Mouse (Mus musculus) heart, adult 2 months (tissue): Measurements from ENCODE around the gene Cabcoco1. TPM values are rescaled to one million over a fixed set of nuclear protein-coding genes. Genes with fewer than 3 reads are reported as not detected.

Experiments used
- DNase-seq, 2 experiments: peaks; one replicate each; pipeline ENCODE4 v3.0.0; 2021
- H3K27ac ChIP-seq: fragments of 200-600 bp; 2 replicates; pipeline ENCODE4 v1.8.1; 2022
- H3K27me3 ChIP-seq: fragments of 200-500 bp; 2 replicates; pipeline ENCODE4 v1.6.1; 2012; ENCODE audit warnings: mild to moderate bottlenecking, low read length, inconsistent platforms, mixed read lengths; ENCODE audit not compliant: control insufficient read depth, insufficient read depth
- H3K36me3 ChIP-seq: fragments of 200-500 bp; 2 replicates; pipeline ENCODE4 v1.6.1; 2012; ENCODE audit warnings: low read length, inconsistent platforms; ENCODE audit not compliant: control insufficient read depth, insufficient read depth
- H3K4me1 ChIP-seq: fragments of 200-500 bp; 2 replicates; pipeline ENCODE4 v1.6.1; 2011; ENCODE audit warnings: low read length; ENCODE audit not compliant: control insufficient read depth, insufficient read depth
- H3K4me3 ChIP-seq: fragments of 200-600 bp; 2 replicates; pipeline ENCODE4 v1.8.1; 2022
- H3K79me2 ChIP-seq: fragments of 200-500 bp; replicated peaks from 2 replicates; pipeline ENCODE4 v1.6.1; 2012; ENCODE audit warnings: mild to moderate bottlenecking, inconsistent platforms, low read length, moderate library complexity, mixed read lengths; ENCODE audit not compliant: control insufficient read depth, insufficient read depth
- H3K9ac ChIP-seq: fragments of 200-500 bp; 2 replicates; pipeline ENCODE4 v1.6.1; 2012; ENCODE audit warnings: low read depth, mild to moderate bottlenecking, control low read depth, inconsistent platforms, low read length, mixed read lengths
- CTCF ChIP-seq: fragments of 200-600 bp; IDR thresholded peaks from 2 replicates; pipeline ENCODE4 v1.8.1; 2022; ENCODE audit warnings: antibody characterized with exemption, mild to moderate bottlenecking, moderate library complexity
- EP300 ChIP-seq: fragments of 200-500 bp; IDR thresholded peaks from 2 replicates; pipeline ENCODE4 v1.6.1; 2011; ENCODE audit warnings: low read depth, low read length, control low read depth; ENCODE audit not compliant: insufficient read depth
- POLR2A ChIP-seq: fragments of 200-500 bp; IDR thresholded peaks from 2 replicates; pipeline ENCODE4 v1.6.1; 2011; ENCODE audit warnings: mild to moderate bottlenecking, low read depth, low read length, control low read depth; ENCODE audit not compliant: insufficient read depth
- WGBS: fragments of 180-500 bp; shearing (Covaris S2); methylation state at CpG from one replicate; pipeline ENCODE4 v1.1.7; 2018; 5-methylcytosine and 5-hydroxymethylcytosine counted together
- intact Hi-C: fragments of 180-260 bp; cut with DNase I; formaldehyde crosslinking; loops from one replicate; pipeline ENCODE4 v1.15.1; 2025
- polyA plus RNA-seq: library from polyadenylated mRNA; depleted of rRNA; stranded (reverse); fragments of >200 nt; gene quantifications from 2 replicates; pipeline ENCODE4 v1.2.3, GENCODE M21; 2012
- total RNA-seq, 2 experiments: library from RNA; stranded (reverse); gene quantifications; 2 replicates each; pipeline ENCODE4 v1.2.3; 2021

The Cabcoco1 gene
- total and polyA plus RNA-seq, 3 experiments: 8.6 to 23.0 (median 18.0) TPM

GRCm38 (mm10) chr10:68504586-68505152, 37.0 kb downstream of the Cabcoco1 start:
- WGBS: 86% methylated on average over 9 of the region's 9 CpGs
- H3K27me3 ChIP-seq: no peaks in the 10 kb centered on the region
- intact Hi-C loops: no loop called here

GRCm38 (mm10) chr10:68501067-68501466, 40.6 kb downstream of the Cabcoco1 start:
- no peaks in the 10 kb centered on the region for H3K4me1 ChIP-seq
- H3K36me3 ChIP-seq: no peaks in the 10 kb centered on the region
- no peak overlapping the region for H3K4me3 ChIP-seq
- no peak overlapping the region for H3K27ac ChIP-seq
- H3K27me3 ChIP-seq: no peaks in the 10 kb centered on the region
- DNase-seq: no peak
- TF ChIP-seq EP300 (no peak), CTCF (no peak), POLR2A (no peak)
- no peaks in the 10 kb centered on the region for H3K79me2 ChIP-seq
- WGBS: 84% methylated on average over 6 of the region's 6 CpGs
- intact Hi-C loops: no loop called here
- H3K9ac ChIP-seq: no peak overlapping the region

More at GRCm38 (mm10) chr10:68504586-68505152, 37.0 kb downstream of the Cabcoco1 start:
- H3K79me2 ChIP-seq: no peaks in the 10 kb centered on the region
- no peaks in the 10 kb centered on the region for H3K36me3 ChIP-seq
- no peak overlapping the region for H3K9ac ChIP-seq
- TF ChIP-seq EP300 (no peak), CTCF (no peak), POLR2A (no peak)
- no peak for DNase-seq
- H3K27ac ChIP-seq: no peak overlapping the region
- H3K4me1 ChIP-seq: no peaks in the 10 kb centered on the region
- H3K4me3 ChIP-seq: no peak overlapping the region

DNA sequence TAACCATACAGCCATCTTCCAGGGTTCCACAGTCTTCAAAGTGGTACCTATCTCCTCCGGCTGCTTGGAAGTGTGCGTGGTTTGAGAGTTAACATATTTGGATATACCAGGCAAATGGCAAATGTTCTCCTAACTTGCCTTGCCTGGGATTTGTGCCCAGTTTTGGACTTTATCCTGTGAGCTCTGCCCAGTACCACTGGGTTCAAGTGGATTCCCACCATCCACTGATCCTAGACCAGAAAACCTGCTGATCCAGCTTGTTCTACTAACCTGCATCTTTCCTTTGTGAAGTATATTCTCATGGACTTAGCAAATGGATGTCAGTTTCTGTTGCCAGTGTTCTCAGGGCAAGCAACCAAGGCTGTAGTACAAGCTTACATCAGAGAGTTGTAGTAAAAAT, 46.5 kb downstream of the Cabcoco1 start:
- Histone ChIP-seq H3K4me3 (no peak overlapping the region), H3K27ac (no peak overlapping the region), H3K36me3 (no peaks in the 10 kb centered on the region), H3K27me3 (no peaks in the 10 kb centered on the region), H3K9ac (no peak overlapping the region), H3K79me2 (no peaks in the 10 kb centered on the region), H3K4me1 (no peaks in the 10 kb centered on the region)
- DNase-seq: no peak
- TF ChIP-seq POLR2A: no peak
- TF ChIP-seq CTCF: no peak
- no peak for TF ChIP-seq EP300
- WGBS: 99% methylated on average over 2 of the region's 2 CpGs
- intact Hi-C loops: no loop called here

- no peaks in the 10 kb centered on the region for H3K4me1 ChIP-seq
These were observed 50.1 kb downstream of the Cabcoco1 start for GRCm38 (mm10) chr10:68491557-68491956.

GRCm38 (mm10) chr10:68490781-68491180, 50.9 kb downstream of the Cabcoco1 start:
- no peak overlapping the region for H3K4me3 ChIP-seq
- H3K9ac ChIP-seq: no peak overlapping the region
- no peak for DNase-seq
- no peak overlapping the region for H3K27ac ChIP-seq
- 48% methylated on average over 6 of the region's 6 CpGs for WGBS
- H3K27me3 ChIP-seq: no peaks in the 10 kb centered on the region
- no peaks in the 10 kb centered on the region for H3K4me1 ChIP-seq
- no peaks in the 10 kb centered on the region for H3K79me2 ChIP-seq
- no peaks in the 10 kb centered on the region for H3K36me3 ChIP-seq
- intact Hi-C loops: no loop called here
- TF ChIP-seq CTCF (no peak), POLR2A (no peak), EP300 (no peak)

More at GRCm38 (mm10) chr10:68491557-68491956, 50.1 kb downstream of the Cabcoco1 start:
- H3K27me3 ChIP-seq: no peaks in the 10 kb centered on the region
- H3K27ac ChIP-seq: no peak overlapping the region
- no peaks in the 10 kb centered on the region for H3K36me3 ChIP-seq
- no peak for DNase-seq
- intact Hi-C loops: no loop called here
- WGBS: 75% methylated on average over 11 of the region's 11 CpGs
- TF ChIP-seq POLR2A (no peak), EP300 (no peak), CTCF (no peak)
- no peaks in the 10 kb centered on the region for H3K79me2 ChIP-seq
- no peak overlapping the region for H3K4me3 ChIP-seq
- H3K9ac ChIP-seq: no peak overlapping the region

DNA sequence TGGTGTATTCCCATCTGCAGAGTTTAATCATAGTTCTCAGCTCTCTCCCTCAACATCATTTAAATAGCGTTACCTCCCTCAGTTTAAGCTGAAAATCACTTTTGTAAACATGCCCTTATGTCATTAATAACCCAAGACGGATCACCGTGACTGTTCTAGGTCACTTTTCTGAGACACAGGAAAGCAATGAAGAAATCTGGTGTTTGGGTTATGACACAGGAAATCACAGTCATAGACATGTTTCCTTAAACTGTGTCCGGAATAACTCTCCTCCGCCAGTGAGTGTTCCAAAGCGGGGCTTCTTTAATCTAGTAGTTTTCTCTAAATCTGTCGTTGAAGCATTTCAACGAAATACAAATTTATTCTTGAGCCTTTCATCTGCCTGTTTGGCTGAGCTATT, 68.9 kb downstream of the Cabcoco1 start:
- Histone ChIP-seq H3K36me3 (no peaks in the 10 kb centered on the region), H3K9ac (no peak overlapping the region), H3K27me3 (no peaks in the 10 kb centered on the region), H3K79me2 (no peaks in the 10 kb centered on the region), H3K27ac (no peak overlapping the region), H3K4me3 (no peak overlapping the region), H3K4me1 (no peaks in the 10 kb centered on the region)
- WGBS: 34% methylated on average over 8 of the region's 8 CpGs
- TF ChIP-seq POLR2A: no peak
- no peak for DNase-seq
- intact Hi-C loops: no loop called here
